Mouse (Mus musculus) gastrocnemius, adult 2 months (tissue): ENCODE data around the gene Aaas. TPM values are rescaled to one million over a fixed set of nuclear protein-coding genes. Genes with fewer than 3 reads are reported as not detected.
A peak's percentile ranks its signal among the peaks of the same experiment; 100 is the strongest.

Experiments used
- DNase-seq: peaks from one replicate; pipeline ENCODE4 v3.0.0; 2022
- H3K27ac ChIP-seq: fragments of 200-600 bp; 2 replicates; pipeline ENCODE4 v1.8.1; 2022; ENCODE audit warnings: mild to moderate bottlenecking
- H3K4me3 ChIP-seq: fragments of 200-600 bp; 2 replicates; pipeline ENCODE4 v1.8.1; 2022; ENCODE audit warnings: mild to moderate bottlenecking, moderate library complexity
- CTCF ChIP-seq: fragments of 200-600 bp; IDR thresholded peaks from 2 replicates; pipeline ENCODE4 v1.8.1; 2022; ENCODE audit warnings: antibody characterized with exemption, mild to moderate bottlenecking, moderate library complexity
- intact Hi-C: fragments of 180-260 bp; cut with DNase I; formaldehyde crosslinking; loops from one replicate; pipeline ENCODE4 v1.15.1; 2025
- long read RNA-seq, 2 experiments: library from polyadenylated mRNA; stranded (forward); transcript quantifications; one replicate each; pipeline ENCODE4 v2.0.0; 2021
- total RNA-seq, 2 experiments: library from RNA; stranded (reverse); gene quantifications; 2 replicates each; pipeline ENCODE4 v1.2.3; 2021

The Aaas gene
- 1 to 10 TPM; 5.7 to 7.8 TPM for total RNA-seq
- long read RNA-seq, experiment 1, transcript Aaas-201 (16 exons, 1,811 nt) = major isoform, 6 of 6 reads
- long read RNA-seq, experiment 1, partial matches to known transcripts = 0 of 6 reads
- long read RNA-seq, experiment 1, other reads (novel, unspliced or antisense) = 0 of 6 reads
- long read RNA-seq, experiment 2, transcript Aaas-201 (16 exons, 1,811 nt) = major isoform, 10 of 11 reads
- long read RNA-seq, experiment 2, partial matches to known transcripts = 0 of 11 reads
- long read RNA-seq, experiment 2, other reads (novel, unspliced or antisense) = 1 of 11 reads

DNA sequence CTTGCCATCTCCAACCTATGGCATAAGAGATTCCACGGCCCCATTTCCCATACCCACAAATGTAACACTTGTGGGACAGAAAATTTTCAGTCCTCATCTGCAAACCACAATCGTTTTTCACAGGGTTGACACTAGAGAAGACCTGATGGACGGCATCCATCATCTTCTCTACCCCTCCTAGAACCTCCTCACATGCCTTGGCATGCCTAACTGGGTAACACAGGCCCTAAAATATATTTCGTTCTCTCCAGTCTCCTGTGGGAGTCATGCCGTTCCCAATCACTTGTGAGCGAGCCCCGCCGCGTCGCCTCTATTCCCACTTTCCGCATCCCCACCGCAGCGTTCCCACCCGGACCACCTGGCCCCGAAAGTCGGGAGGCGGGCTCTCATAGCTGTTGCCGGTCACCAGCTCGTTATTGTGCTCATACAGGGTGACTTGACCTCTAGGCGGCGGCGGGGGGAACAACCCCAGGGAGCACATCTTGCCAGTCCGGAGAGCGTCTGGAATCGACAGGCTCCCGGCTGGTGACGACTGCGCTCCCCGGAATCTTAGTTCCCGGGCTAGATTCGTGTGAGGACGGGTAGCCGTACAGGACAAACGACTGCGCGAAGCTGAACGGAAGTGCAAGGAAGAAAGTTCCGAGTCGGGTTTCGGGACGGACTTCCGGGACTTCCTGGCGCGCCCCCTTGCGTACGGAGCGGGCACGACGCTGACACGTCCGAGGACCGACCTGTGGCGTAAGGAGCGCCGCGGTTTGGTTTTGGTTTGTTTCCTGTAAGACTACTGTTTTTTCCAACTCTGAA, at the start of gene Aaas:
Gene Aaas, minus strand, starts transcription at position 634 of the 804 bp plus-strand sequence.
- Histone ChIP-seq H3K27ac (peak within 1 kb of the TSS; percentile 93), H3K4me3 (peak within 1 kb of the TSS; percentile 81)
- intact Hi-C loops = no loop called here
- TF ChIP-seq CTCF = peak; percentile 95
- peak; percentile 96 for DNase-seq

DNA sequence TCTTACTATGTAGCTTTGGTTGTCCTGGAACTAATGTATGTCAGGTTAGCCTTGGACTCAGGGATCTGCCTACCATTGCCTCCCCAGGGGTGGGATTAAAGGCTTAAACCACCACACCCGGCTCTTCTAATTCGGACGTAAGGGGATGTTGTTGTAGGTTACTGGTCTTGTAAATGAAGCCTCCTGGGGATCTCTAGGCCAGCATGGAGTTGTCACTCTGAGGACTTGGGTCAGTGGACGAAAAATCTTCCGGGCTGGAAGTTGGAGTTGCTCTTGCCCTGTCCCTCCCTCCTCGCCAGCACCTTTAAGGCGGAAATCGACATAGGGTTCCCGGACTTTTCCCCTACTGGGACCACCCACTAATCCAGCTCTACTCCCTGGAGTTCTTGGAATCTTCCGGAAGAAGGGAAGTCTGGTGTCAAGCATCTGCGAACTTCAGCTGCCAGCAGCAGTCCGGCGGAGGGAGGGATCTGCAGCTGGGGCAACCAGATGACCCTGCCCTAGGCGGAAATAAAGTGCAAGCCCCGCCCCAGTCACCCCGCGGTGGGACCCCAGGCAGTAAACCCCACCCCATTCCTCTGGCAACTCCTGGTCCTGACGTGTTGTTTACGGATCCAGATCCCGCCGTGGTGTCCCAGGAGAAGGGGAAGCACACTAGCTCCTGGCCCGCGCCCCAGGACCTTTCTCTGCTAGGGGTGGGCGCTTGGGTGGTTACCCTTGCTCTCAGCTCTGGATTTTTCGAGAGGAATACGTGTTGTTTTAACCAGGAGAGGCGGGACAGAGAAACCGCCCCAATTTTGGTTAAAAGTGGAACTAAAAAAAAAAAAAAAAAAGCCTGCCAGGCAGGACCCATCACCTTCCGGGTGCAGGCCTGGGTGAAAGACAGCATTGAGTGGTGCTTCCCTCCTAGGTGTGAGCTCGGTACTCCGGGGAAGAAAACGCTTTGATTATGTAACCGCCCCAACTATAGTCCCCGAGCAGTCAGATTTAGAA, 49.0 kb upstream of the Aaas start:
- H3K4me3 ChIP-seq = peak overlapping the region; percentile 69
- peak overlapping the region; percentile 96 for H3K27ac ChIP-seq
- intact Hi-C loops = loop anchor here (2.0 kb wide), 1 partner anchor 23 kb away; no protein-coding TSS in a partner anchor
- peak; percentile 97 for DNase-seq
- TF ChIP-seq CTCF = no peak

DNA sequence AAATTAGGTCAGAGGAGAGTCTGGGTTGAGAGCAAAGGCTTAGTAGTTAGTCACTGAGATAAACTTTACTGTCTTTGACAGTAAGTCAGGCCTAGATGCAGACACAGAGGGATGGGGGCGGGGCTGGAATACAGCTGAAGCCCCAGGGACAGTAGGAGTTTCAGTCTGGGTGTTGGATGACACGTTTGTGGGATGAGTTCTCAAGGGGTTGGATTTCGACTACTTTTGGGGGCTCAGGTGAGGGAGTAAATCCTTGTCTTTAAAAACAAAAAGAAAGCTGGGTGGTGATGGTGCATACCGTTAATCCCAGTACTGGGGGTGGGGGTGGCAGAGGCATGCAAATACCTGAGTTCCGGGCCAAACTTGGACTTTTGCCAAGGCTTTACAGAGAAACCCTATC, 48.1 kb upstream of the Aaas start:
- no peak for TF ChIP-seq CTCF
- intact Hi-C loops = loop anchor here (2.0 kb wide), 1 partner anchor 22 kb away; no protein-coding TSS in a partner anchor
- H3K27ac ChIP-seq = peak overlapping the region; percentile 96
- H3K4me3 ChIP-seq = peak overlapping the region; percentile 69
- no peak for DNase-seq

DNA sequence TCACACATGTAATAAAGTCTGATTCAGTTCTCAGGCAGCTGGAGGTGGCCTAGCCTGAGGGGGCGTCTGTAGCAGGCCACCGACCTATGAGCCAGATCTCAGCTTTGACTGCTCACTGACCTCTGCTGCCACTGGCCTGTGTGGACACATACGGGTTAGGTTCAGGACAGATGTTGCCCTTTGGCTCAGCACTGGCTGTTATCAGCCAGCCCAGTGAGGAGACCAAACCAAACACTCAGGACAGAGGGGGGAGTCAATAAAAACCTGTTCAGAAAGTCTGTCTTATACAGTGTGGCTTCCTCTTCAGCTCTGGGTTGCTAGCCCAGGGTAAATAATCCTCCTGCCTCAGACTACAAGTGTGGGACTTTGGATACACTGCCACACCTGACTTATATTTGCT, 44.5 kb upstream of the Aaas start:
- intact Hi-C loops = no loop called here
- H3K4me3 ChIP-seq = no peak overlapping the region
- TF ChIP-seq CTCF = no peak
- peak overlapping the region; percentile 80 for H3K27ac ChIP-seq
- peak; percentile 39 for DNase-seq

DNA sequence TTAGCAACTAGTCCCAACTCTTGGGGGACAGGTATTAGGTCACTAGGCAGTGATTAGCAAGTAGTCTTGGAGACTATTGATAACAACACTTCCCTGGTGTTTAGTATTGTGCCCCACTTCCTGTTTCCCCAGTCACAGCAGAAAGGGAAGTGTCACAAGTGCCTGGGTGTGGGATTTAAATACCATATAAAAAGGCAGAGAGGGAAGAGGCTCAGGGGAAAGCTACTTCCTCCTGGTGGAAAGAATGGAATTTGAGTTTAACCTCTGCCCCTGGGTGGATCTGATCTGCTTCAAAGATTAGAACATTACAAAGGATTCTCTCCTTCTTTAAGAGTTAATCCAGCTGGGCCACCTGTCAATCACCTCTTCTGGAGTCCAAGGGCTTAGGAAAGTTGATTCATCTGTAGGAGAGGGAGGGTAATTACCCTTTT, 43.0 kb upstream of the Aaas start:
- TF ChIP-seq CTCF = no peak
- Histone ChIP-seq H3K4me3 (no peak overlapping the region), H3K27ac (peak overlapping the region; percentile 80)
- intact Hi-C loops = no loop called here
- DNase-seq = no peak

DNA sequence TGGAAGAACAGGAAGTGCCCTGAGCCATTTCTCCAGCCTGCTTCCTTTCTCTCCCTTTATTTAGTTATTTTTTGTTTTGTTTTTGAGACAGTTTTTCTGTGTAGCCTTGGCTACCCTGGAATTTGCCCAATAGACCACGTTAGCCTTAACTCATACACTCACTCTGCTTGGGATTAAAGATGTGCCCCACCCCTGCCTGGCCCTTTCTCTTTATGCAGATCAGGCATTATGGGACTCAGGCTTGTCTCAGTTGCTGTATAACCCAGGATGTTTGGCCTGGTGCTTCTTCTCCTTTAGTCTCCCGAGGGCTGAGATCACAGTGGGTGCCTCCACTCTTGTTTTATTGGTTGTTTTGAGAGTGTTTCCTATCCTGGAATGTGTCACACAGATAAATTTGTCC, 41.9 kb upstream of the Aaas start:
- Histone ChIP-seq H3K27ac (peak overlapping the region; percentile 80), H3K4me3 (no peak overlapping the region)
- intact Hi-C loops = no loop called here
- no peak for DNase-seq
- no peak for TF ChIP-seq CTCF

DNA sequence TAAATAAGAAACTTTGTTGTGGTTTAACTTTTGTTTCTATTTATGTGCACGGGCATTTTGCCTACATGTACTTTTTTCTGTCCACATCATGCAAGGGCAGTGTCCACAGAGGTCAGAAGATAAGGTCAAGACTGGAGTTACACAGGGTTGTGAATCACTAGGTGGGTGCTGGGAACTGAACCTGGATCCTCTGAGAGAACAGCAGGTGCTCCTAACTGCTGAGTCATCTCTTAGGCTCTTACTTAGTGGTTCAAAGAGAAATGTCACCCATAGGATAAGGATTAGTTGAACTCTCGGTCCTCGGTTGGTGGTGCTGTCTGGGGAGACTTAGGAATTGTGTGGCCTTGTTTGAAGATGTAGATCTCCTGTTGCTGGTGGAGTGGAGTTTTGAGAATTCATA, 38.4 kb upstream of the Aaas start:
- Histone ChIP-seq H3K27ac (peak overlapping the region; percentile 46; the same call in 1 of the 2 replicates), H3K4me3 (no peak overlapping the region)
- TF ChIP-seq CTCF = no peak
- DNase-seq = no peak
- intact Hi-C loops = no loop called here

DNA sequence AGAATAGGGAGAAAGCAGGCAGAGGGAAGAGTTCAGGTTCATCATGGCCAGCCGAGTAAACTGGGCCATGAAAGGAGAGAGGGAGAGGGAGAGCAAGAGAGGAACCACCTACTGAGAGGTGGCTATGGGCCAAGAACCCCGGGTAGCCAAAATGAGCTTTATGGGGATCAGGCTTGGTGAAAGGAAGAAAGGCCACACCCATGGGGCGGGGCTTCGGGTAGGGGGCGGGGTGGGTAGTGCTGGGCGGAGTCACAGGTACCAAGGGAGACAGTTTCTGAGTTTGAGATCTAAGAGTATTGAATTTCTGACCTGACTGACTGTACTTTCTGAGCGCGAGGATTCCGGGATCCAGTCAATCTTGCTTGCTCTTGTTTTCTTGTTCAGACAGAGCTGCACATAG, 36.1 kb upstream of the Aaas start:
- DNase-seq = no peak
- no peak overlapping the region for H3K27ac ChIP-seq
- intact Hi-C loops = no loop called here
- no peak overlapping the region for H3K4me3 ChIP-seq
- no peak for TF ChIP-seq CTCF

DNA sequence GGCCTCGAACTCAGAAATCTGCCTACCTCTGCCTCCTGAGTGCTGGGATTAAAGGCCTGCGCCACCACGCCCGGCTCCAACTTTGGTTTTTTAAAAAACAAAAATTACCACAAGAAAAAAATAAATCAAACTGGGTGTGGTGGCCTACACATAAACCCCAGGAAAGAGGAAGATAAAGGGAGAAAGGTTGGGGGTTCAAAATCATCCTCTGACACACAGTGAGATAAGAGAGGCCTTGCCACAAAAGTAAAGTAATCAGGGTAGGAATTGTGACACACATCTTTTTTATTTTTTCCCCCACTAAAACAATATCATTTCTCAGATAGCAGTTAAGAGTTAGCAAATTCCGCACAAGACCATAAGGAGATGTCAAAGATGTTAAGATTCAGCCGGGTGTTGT, 33.1 kb upstream of the Aaas start:
- no peak for TF ChIP-seq CTCF
- Histone ChIP-seq H3K4me3 (no peak overlapping the region), H3K27ac (no peak overlapping the region)
- DNase-seq = no peak
- intact Hi-C loops = no loop called here

DNA sequence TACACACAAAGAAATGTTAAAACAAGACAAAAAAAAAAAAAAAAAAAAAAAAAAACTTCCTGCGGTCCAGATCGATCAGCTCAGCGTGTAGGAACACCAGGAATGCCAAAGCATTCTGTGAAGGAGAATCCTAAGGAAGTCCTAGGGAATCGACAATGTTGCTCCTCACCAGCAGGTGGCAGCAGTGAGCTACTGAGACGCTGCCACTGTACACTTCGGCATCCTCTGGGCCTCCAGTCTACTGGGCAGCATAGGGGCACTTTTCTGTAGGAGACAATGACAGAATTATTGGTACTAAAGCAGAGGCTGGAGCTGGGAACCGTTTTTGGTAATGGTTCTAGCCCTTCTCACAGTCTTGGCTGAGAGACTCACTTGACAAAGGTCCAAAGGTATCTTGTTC, 31.0 kb upstream of the Aaas start:
- intact Hi-C loops = loop anchor here (1.0 to 2.0 kb wide), 3 partner anchors 39 to 143 kb away; partner anchors contain the start of gene Npff
- no peak overlapping the region for H3K4me3 ChIP-seq
- DNase-seq = peak; percentile 89
- H3K27ac ChIP-seq = peak overlapping the region; percentile 51; the same call in 1 of the 2 replicates
- TF ChIP-seq CTCF = peak; percentile 94

DNA sequence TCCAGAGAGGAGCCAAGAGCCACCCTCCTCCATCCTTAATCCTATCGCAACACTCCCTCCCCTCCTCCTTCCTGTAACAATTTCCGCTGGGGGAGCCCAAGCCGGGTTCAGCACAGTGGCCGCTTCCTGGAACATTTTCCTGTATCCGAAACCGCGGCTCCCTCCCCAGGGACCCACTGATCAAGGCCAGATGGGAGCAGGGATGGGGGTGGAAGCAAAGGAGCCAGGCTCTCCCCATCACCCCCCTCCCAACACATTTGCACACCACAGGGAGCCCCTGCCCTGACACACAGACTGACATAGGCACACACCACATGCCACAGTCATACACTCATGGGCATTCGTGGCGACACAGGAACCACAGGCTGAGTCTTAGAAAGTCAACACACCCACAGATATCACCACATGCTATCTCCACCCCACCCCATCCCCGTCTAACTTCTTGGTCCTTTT, 27.3 kb upstream of the Aaas start:
- intact Hi-C loops = loop anchor here (2.0 to 5.0 kb wide), 3 partner anchors 21 to 141 kb away; no protein-coding TSS in a partner anchor
- H3K4me3 ChIP-seq = peak overlapping the region; percentile 95

DNA sequence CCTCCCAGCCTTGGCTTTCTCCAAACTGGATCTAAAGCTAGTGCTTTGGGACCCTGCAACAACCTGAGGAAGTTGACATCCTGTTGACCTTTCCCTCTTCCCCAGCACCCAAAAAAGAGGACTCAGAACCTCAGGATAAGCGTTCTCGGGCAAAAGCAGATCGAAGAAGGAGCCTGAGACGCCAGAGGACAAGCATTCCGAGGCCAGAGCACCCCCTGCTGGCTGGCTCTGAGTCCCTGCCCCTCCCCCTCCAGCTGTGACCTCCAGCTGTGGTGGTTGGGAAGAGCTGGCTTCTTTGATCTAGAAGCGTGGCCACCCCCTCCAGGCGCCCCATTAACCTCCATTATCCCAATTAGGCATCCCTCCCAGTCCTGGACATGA, 26.6 kb upstream of the Aaas start:
- TF ChIP-seq CTCF = no peak; the same call in 1 of the 2 replicates
- intact Hi-C loops = loop anchor here (2.0 to 5.0 kb wide), 3 partner anchors 22 to 140 kb away; no protein-coding TSS in a partner anchor
- Histone ChIP-seq H3K27ac (peak overlapping the region; percentile 95), H3K4me3 (peak overlapping the region; percentile 95)
- peak; percentile 93 for DNase-seq

More for the DNA sequence above, 27.3 kb upstream of the Aaas start:
- peak; percentile 78 for DNase-seq
- H3K27ac ChIP-seq = peak overlapping the region; percentile 95
- TF ChIP-seq CTCF = no peak
